ENCODE assay signal across 26 mouse cellular contexts in genomic region chr11:72821041-72821440, GRCm38 (mm10). TPM values are rescaled to one million over a fixed set of nuclear protein-coding genes. Genes with fewer than 3 reads are reported as not detected.
A peak's percentile ranks its signal among the peaks of the same experiment; 100 is the strongest.
DNase-seq lines count a peak whose midpoint lies in the region; ATAC-seq and TF ChIP-seq lines count a peak whose summit lies in the region.
"Had no signal": no experiment of that assay in that cellular context is flagged by ENCODE, and none has a peak within 500 bp of the region (broad histone marks: within the 10 kb centered on the region; RNA-seq: fewer than 3 reads in every experiment).

No protein-coding gene starts in this region.

- H3K4me1 ChIP-seq in intestine, embryonic 15.5 days (replicated peaks), result no peaks in the 10 kb centered on the region
- no peaks in the 10 kb centered on the region for H3K4me1 ChIP-seq in intestine, postnatal 0 days (replicated peaks; ENCODE audit: control insufficient read depth, insufficient read depth, low read length)
- H3K4me1 ChIP-seq in stomach, postnatal 0 days (replicated peaks; ENCODE audit: control insufficient read depth, insufficient read depth), result no peaks in the 10 kb centered on the region
- H3K4me1 ChIP-seq: embryonic facial prominence, embryonic 13.5 days; embryonic facial prominence, embryonic 15.5 days; forebrain, embryonic 10.5 days; forebrain, embryonic 12.5 days had no signal

- no peak for TF ChIP-seq EP300 in stomach, postnatal 0 days (optimal IDR thresholded peaks at IDR 0.05)

- TF ChIP-seq CTCF in intestine, postnatal 0 days (IDR thresholded peaks at IDR 0.05; ENCODE audit: low read depth), result no peak
- no peak for TF ChIP-seq CTCF in stomach, postnatal 0 days (IDR thresholded peaks at IDR 0.05; ENCODE audit: low read depth)

- no peak overlapping the region for H3K9ac ChIP-seq in intestine, embryonic 15.5 days
- no peak overlapping the region for H3K9ac ChIP-seq in intestine, postnatal 0 days (ENCODE audit: low read depth, low read length)
- no peak overlapping the region for H3K9ac ChIP-seq in stomach, postnatal 0 days (ENCODE audit: low read length)
- H3K9ac ChIP-seq: embryonic facial prominence, embryonic 13.5 days; embryonic facial prominence, embryonic 15.5 days; forebrain, embryonic 12.5 days had no signal

- H3K27me3 ChIP-seq in intestine, embryonic 15.5 days (replicated peaks), result no peaks in the 10 kb centered on the region
- no peaks in the 10 kb centered on the region for H3K27me3 ChIP-seq in intestine, postnatal 0 days (replicated peaks; ENCODE audit: control insufficient read depth, insufficient read depth, low read length)
- no peaks in the 10 kb centered on the region for H3K27me3 ChIP-seq in stomach, postnatal 0 days (ENCODE audit: control insufficient read depth, insufficient read depth, low read length)
- H3K27me3 ChIP-seq: CH12.LX; embryonic facial prominence, embryonic 13.5 days; embryonic facial prominence, embryonic 15.5 days; forebrain, embryonic 12.5 days had no signal

- H3K4me3 ChIP-seq in intestine, embryonic 15.5 days (replicated peaks), result no peak overlapping the region
- H3K4me3 ChIP-seq in intestine, postnatal 0 days (ENCODE audit: low read depth, low read length), result no peak overlapping the region
- H3K4me3 ChIP-seq in stomach, postnatal 0 days (ENCODE audit: low read depth, low read length), result no peak overlapping the region
- H3K4me3 ChIP-seq: embryonic facial prominence, embryonic 13.5 days; embryonic facial prominence, embryonic 15.5 days; erythroblast, embryonic 14.5 days; forebrain, embryonic 10.5 days; forebrain, embryonic 12.5 days had no signal

- H3K27ac ChIP-seq in intestine, embryonic 15.5 days, result no peak overlapping the region
- H3K27ac ChIP-seq in intestine, postnatal 0 days (ENCODE audit: low read depth, low read length), result no peak overlapping the region
- no peak overlapping the region for H3K27ac ChIP-seq in stomach, postnatal 0 days (replicated peaks)
- H3K27ac ChIP-seq: embryonic facial prominence, embryonic 13.5 days; embryonic facial prominence, embryonic 15.5 days; forebrain, embryonic 10.5 days; forebrain, embryonic 12.5 days had no signal

- peak; percentile 33 for DNase-seq in NIH3T3 (ENCODE audit: low read depth)
- DNase-seq in stomach, postnatal 0 days (ENCODE audit: low spot score), result peak; percentile 36
- no peak for DNase-seq in kidney, postnatal 14 days
- no peak for DNase-seq in right cerebral cortex, postnatal 10 days (ENCODE audit: low spot score in 2 of 2)
- DNase-seq: adrenal gland, adult 2 months; adrenal gland, postnatal 10 days; adrenal gland, postnatal 25 days; cerebellum, adult 11 months; cerebellum, adult 18-20 months; cerebellum, adult 8-10 months; cerebellum, adult 9-11 months; cerebellum, postnatal 14 days; cerebellum, postnatal 36 days; embryo, embryonic 11 days had no signal

- WGBS in intestine, embryonic 15.5 days, result 77% methylated on average over 7 of the region's 7 CpGs
- WGBS in intestine, postnatal 0 days, result 63% methylated on average over 7 of the region's 7 CpGs
- 69% methylated on average over 7 of the region's 7 CpGs for WGBS in stomach, postnatal 0 days

- peak; percentile 58 for ATAC-seq in intestine, embryonic 15.5 days
- peak; percentile 63; the same call in 1 of the 2 replicates for ATAC-seq in intestine, postnatal 0 days
- ATAC-seq in stomach, postnatal 0 days (ENCODE audit: low FRiP score, low TSS enrichment), result 0 out of 2 replicates have a peak, but pooled peaks have one; percentile 49
- ATAC-seq in CD4-positive, CD25-positive, alpha-beta regulatory T cell, adult 4 months, result no peak
- ATAC-seq: forebrain, embryonic 14.5 days; forebrain, embryonic 16.5 days had no signal

- peaks cover 15% of the 10 kb centered on the region for H3K36me3 ChIP-seq in intestine, embryonic 15.5 days
- peaks cover 38% of the 10 kb centered on the region for H3K36me3 ChIP-seq in intestine, postnatal 0 days (ENCODE audit: control insufficient read depth, insufficient read depth)
- H3K36me3 ChIP-seq in stomach, postnatal 0 days (ENCODE audit: control insufficient read depth, insufficient read depth, low read length), result peaks cover 11% of the 10 kb centered on the region

- no peak overlapping the region for H3K4me2 ChIP-seq in intestine, embryonic 15.5 days (replicated peaks)
- H3K4me2 ChIP-seq in intestine, postnatal 0 days (replicated peaks; ENCODE audit: low read depth), result no peak overlapping the region
- H3K4me2 ChIP-seq in stomach, postnatal 0 days (replicated peaks; ENCODE audit: low read depth), result no peak overlapping the region
- H3K4me2 ChIP-seq: embryonic facial prominence, embryonic 13.5 days; embryonic facial prominence, embryonic 15.5 days; forebrain, embryonic 12.5 days had no signal

- H3K9me3 ChIP-seq in intestine, embryonic 15.5 days, result no peaks in the 10 kb centered on the region
- no peaks in the 10 kb centered on the region for H3K9me3 ChIP-seq in intestine, postnatal 0 days (ENCODE audit: control insufficient read depth)
- H3K9me3 ChIP-seq in stomach, postnatal 0 days (ENCODE audit: control insufficient read depth, low read length), result no peaks in the 10 kb centered on the region
- H3K9me3 ChIP-seq: embryonic facial prominence, embryonic 13.5 days; embryonic facial prominence, embryonic 15.5 days; forebrain, embryonic 10.5 days; forebrain, embryonic 12.5 days; G1E had no signal

RNA-seq across cellular contexts. Expression of gene Zzef1, which starts 25.0 kb away (rescaled TPM):
- polyA plus RNA-seq in intestine, embryonic 15.5 days (2015; fragmentation: Nextera tagmentation; extraction: Ambion mirVana), result 10.5 and 12.6 TPM in 2 replicates
- 13.9 and 17.6 TPM in 2 replicates for polyA plus RNA-seq in intestine, postnatal 0 days (2015; fragmentation: Nextera tagmentation; extraction: Ambion mirVana)
- 5.2 and 5.4 TPM in 2 replicates for polyA plus RNA-seq in stomach, postnatal 0 days (2015; fragmentation: Nextera tagmentation; extraction: Ambion mirVana)
- 10 to 100 TPM; 25.7 to 32.2 TPM for polyA plus RNA-seq in CD4-positive, CD25-positive, alpha-beta regulatory T cell, adult 4 months (2017; shearing (Covaris generic))

RNA-seq across cellular contexts. Expression of gene Cyb5d2, which starts 25.1 kb away (rescaled TPM):
- 4.1 and 4.8 TPM in 2 replicates for polyA plus RNA-seq in intestine, embryonic 15.5 days (2015; fragmentation: Nextera tagmentation; extraction: Ambion mirVana)
- 3.1 and 4.0 TPM in 2 replicates for polyA plus RNA-seq in intestine, postnatal 0 days (2015; fragmentation: Nextera tagmentation; extraction: Ambion mirVana)
- polyA plus RNA-seq in stomach, postnatal 0 days (2015; fragmentation: Nextera tagmentation; extraction: Ambion mirVana), result 3.7 and 3.9 TPM in 2 replicates
- 1 to 10 TPM; 8.3 to 9.0 TPM for polyA plus RNA-seq in CD4-positive, CD25-positive, alpha-beta regulatory T cell, adult 4 months (2017; shearing (Covaris generic))

Comparison
In these comparisons a context has a peak if more than half of its experiments do, and no peak if none do; other contexts are left out.
1. DNase-seq: peak in NIH3T3 (single experiment) and stomach, postnatal 0 days (single experiment); none in kidney, postnatal 14 days (single experiment) and right cerebral cortex, postnatal 10 days (0 of 2).